Mouse (Mus musculus) activated CD4-positive, CD25-positive, alpha-beta regulatory T cell (primary cell): ENCODE measurements around the gene Btbd16. TPM values are rescaled to one million over a fixed set of nuclear protein-coding genes. Genes with fewer than 3 reads are reported as not detected.

Source experiments
- polyA plus RNA-seq, 2 experiments: library from polyadenylated mRNA; unstranded; fragments of 100-300 nt; shearing (Covaris generic); gene quantifications; one replicate each; pipeline ENCODE4 v1.2.1; 2017

Gene Btbd16
- 1 to 10 TPM; 2.6 to 2.7 TPM for polyA plus RNA-seq

GRCm38 (mm10) chr7:130773914-130774630 lies at the start of gene Btbd16:
Gene Btbd16 (plus strand): TSS chr7:130774069.

GRCm38 (mm10) chr7:130865613-130866591 lies 92.0 kb downstream of the Btbd16 start, which contains the start of gene Plekha1:
Gene Plekha1 (plus strand): TSS chr7:130865756.

Other genes starting within 250 kb of the Btbd16 start
- gene Nsmce4a, start 201.0 kb upstream of the Btbd16 start, polyA plus RNA-seq = 100 to 1,000 TPM; 165 to 204 TPM
- 1 to 10 TPM; 7.9 to 8.0 TPM for gene Tacc2, start 196.6 kb upstream of the Btbd16 start, polyA plus RNA-seq
- gene Plekha1, start 91.7 kb downstream of the Btbd16 start, polyA plus RNA-seq = 10 to 100 TPM; 38.8 to 48.4 TPM
- gene Htra1, start 162.0 kb downstream of the Btbd16 start, polyA plus RNA-seq = not detected